Mouse (Mus musculus) layer of hippocampus, adult 9-11 months (tissue): ENCODE measurements around the gene Clpb.

Source experiments
- DNase-seq: peaks from one replicate; pipeline ENCODE4 v3.0.0; 2022

The Clpb gene

GRCm38 (mm10) chr7:101822836-101823757, 159.7 kb downstream of the Clpb start:
- DNase-seq = no peak

GRCm38 (mm10) chr7:101823758-101824630, 160.6 kb downstream of the Clpb start:
- no peak for DNase-seq

GRCm38 (mm10) chr7:101830373-101830772, 166.9 kb downstream of the Clpb start:
- no peak for DNase-seq

- no peak for DNase-seq
Observed at GRCm38 (mm10) chr7:101831437-101831836, 168.0 kb downstream of the Clpb start.

GRCm38 (mm10) chr7:101832372-101832771, 168.9 kb downstream of the Clpb start:
- no peak for DNase-seq

GRCm38 (mm10) chr7:101833352-101833751, 169.9 kb downstream of the Clpb start:
- no peak for DNase-seq

GRCm38 (mm10) chr7:101833916-101834584, 170.6 kb downstream of the Clpb start:
- DNase-seq = no peak

- no peak for DNase-seq
Observed at GRCm38 (mm10) chr7:101834903-101835302, 171.5 kb downstream of the Clpb start.

- no peak for DNase-seq
Observed at GRCm38 (mm10) chr7:101835457-101836109, 172.2 kb downstream of the Clpb start.

- DNase-seq = peak; percentile 25
Observed at GRCm38 (mm10) chr7:101836271-101837153, 173.1 kb downstream of the Clpb start.

GRCm38 (mm10) chr7:101837154-101837605, 173.7 kb downstream of the Clpb start:
- no peak for DNase-seq

GRCm38 (mm10) chr7:101837606-101838471, 174.4 kb downstream of the Clpb start, which contains the start of gene Inppl1:
TSS of gene Inppl1 (minus strand) at chr7:101838229.
- peak; percentile 74 for DNase-seq

GRCm38 (mm10) chr7:101844186-101844585, 180.8 kb downstream of the Clpb start:
- no peak for DNase-seq
